Mouse (Mus musculus): ENCODE measurements around the gene C8g. TPM values are rescaled to one million over a fixed set of nuclear protein-coding genes. Genes with fewer than 3 reads are reported as not detected.

C8g gene
- polyA plus RNA-seq, 1 experiment from 2014 or later: 6.3 TPM

- Histone ChIP-seq H3K4me3 (no peak overlapping the region), H3K27me3 (ENCODE audit: poor library complexity, severe bottlenecking) (no peaks in the 10 kb centered on the region), H3K4me1 (no peaks in the 10 kb centered on the region), H3K36me3 (replicated peaks) (peaks cover 98% of the 10 kb centered on the region), H3K9me3 (no peaks in the 10 kb centered on the region), H3K27ac (no peak overlapping the region)
- WGBS: 95% methylated on average over 9 of the region's 9 CpGs
- DNase-seq (ENCODE audit: extremely low spot score, low spot score): no peak
Measured at GRCm38 (mm10) chr2:25526510-25527302, 25.2 kb upstream of the C8g start.

DNA sequence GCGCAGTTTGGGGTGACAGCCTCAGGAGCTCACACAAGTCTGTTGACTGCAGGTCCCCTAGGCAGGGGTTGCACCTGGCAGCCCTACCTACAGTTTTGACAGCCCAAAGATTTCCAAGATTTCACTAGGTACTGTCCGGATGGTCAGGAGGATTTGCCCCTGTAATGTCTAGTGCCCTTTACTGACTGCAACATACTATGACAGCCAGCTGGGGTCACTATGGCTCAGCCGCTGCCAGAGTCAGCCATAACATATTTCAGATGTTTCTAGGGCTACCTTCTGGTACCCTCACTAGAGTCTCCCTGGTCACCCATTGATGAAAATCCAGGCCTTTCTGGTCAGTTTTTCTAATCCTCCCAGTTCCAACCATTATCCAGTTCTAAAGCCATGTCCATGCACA, 8.4 kb upstream of the C8g start:
- Histone ChIP-seq H3K4me3 (no peak overlapping the region), H3K36me3 (replicated peaks) (peaks cover 12% of the 10 kb centered on the region), H3K27me3 (ENCODE audit: poor library complexity, severe bottlenecking) (no peaks in the 10 kb centered on the region), H3K9me3 (no peaks in the 10 kb centered on the region), H3K4me1 (no peaks in the 10 kb centered on the region), H3K27ac (no peak overlapping the region)
- DNase-seq (ENCODE audit: extremely low spot score, low spot score): no peak
- WGBS: 75% methylated on average over 3 of the region's 3 CpGs

DNA sequence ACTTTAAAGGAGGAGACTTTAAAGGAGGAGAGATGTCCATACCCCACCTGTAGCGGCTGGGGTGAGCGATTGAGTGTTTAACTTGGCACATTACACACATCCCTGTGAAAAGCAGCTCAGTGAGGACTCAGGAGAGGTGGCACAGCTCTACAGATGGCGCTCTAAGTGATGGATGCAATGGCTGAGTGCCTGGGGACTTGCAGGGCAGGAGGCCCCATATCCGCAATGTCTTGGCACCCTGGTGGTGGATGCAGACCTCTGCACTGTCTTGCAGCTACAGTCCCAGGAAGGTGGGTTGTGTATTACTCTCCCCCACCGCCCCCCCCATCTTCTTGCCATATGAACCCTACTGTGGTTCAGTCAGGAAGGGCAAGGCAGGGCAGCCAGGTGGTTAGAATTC, 5.4 kb upstream of the C8g start:
- no peak overlapping the region for H3K4me3 ChIP-seq
- no peaks in the 10 kb centered on the region for H3K27me3 ChIP-seq (ENCODE audit: poor library complexity, severe bottlenecking)

DNA sequence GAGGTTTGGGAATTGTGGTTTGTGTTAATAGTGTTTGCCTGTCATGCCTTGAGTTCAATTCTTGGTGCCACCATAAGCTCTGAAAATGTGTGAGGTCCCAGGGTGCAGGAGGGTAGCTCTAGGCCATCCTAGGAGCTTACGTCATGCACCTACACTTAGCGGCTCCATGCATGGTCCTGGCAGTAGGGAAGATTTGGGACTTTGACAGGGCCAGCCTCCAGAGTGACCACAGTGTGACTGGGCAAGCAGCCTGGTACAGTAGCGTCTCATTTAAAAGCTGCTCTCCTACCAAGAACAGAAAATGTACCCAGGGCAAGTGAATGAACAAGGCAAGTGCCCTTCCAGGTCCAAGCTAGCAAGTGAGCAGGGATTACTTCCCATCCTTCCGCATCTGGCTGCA, 4.3 kb upstream of the C8g start:
- H3K4me3 ChIP-seq: no peak overlapping the region
- H3K4me1 ChIP-seq: peaks cover 14% of the 10 kb centered on the region
- DNase-seq (ENCODE audit: extremely low spot score, low spot score): no peak
- H3K27ac ChIP-seq: no peak overlapping the region
- no peaks in the 10 kb centered on the region for H3K27me3 ChIP-seq (ENCODE audit: poor library complexity, severe bottlenecking)
- H3K36me3 ChIP-seq (replicated peaks): peaks cover 35% of the 10 kb centered on the region
- 97% methylated on average over 4 of the region's 4 CpGs for WGBS
- H3K9me3 ChIP-seq: no peaks in the 10 kb centered on the region

More for the DNA sequence above, 5.4 kb upstream of the C8g start:
- Histone ChIP-seq H3K9me3 (no peaks in the 10 kb centered on the region), H3K36me3 (replicated peaks) (peaks cover 35% of the 10 kb centered on the region), H3K4me1 (peaks cover 4% of the 10 kb centered on the region), H3K27ac (no peak overlapping the region)
- DNase-seq (ENCODE audit: extremely low spot score, low spot score): no peak
- WGBS: 31% methylated on average over 5 of the region's 5 CpGs

GRCm38 (mm10) chr2:25505000-25505399, 3.5 kb upstream of the C8g start:
- no peak overlapping the region for H3K27ac ChIP-seq
- no peaks in the 10 kb centered on the region for H3K9me3 ChIP-seq
- peaks cover 35% of the 10 kb centered on the region for H3K36me3 ChIP-seq (replicated peaks)
- H3K4me3 ChIP-seq: no peak overlapping the region
- no peaks in the 10 kb centered on the region for H3K27me3 ChIP-seq (ENCODE audit: poor library complexity, severe bottlenecking)
- peaks cover 18% of the 10 kb centered on the region for H3K4me1 ChIP-seq
- DNase-seq (ENCODE audit: extremely low spot score, low spot score): no peak
- WGBS: 83% methylated on average over 1 of the region's 1 CpGs

DNA sequence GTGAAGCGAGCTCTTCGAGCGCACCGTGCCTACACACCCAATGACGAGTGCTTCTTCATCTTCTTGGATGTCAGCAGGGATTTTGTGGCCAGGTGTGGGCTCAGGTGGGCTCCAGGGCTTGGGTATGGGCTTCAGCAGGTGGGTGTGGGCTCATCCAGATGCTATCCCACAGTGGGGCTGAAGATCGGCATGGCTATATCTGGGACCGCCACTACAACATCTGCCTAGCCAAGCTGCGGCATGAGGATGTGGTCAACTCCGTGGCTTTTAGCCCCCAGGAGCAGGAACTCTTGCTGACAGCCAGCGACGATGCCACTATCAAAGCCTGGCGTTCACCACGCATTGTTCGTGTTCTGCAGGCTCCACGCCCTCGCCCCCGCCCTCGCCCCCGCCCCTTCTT, 3.0 kb upstream of the C8g start:
- Histone ChIP-seq H3K9me3 (no peaks in the 10 kb centered on the region), H3K4me1 (peaks cover 23% of the 10 kb centered on the region), H3K27ac (no peak overlapping the region), H3K4me3 (no peak overlapping the region), H3K27me3 (ENCODE audit: poor library complexity, severe bottlenecking) (no peaks in the 10 kb centered on the region), H3K36me3 (replicated peaks) (peaks cover 35% of the 10 kb centered on the region)
- no peak for DNase-seq (ENCODE audit: extremely low spot score, low spot score)
- 96% methylated on average over 19 of the region's 19 CpGs for WGBS

DNA sequence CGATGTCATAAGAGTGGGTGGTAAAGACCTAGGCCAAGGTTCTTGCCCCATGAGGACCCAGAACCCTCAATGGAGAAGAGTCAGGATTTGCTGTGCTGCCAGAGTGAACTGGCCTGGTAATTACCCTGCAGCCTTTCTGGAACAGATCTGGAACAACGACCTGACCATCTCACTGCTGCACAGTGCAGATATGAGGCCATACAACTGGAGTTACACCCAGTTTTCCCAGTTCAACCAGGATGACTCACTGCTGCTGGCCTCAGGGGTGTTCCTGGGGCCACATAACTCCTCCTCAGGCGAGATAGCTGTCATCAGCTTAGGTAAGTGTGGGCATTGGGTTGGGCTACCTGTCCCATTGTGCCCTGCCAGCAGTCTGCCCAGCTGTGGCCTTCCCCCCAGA, 1.2 kb upstream of the C8g start:
- 87% methylated on average over 3 of the region's 3 CpGs for WGBS
- Histone ChIP-seq H3K4me3 (no peak overlapping the region), H3K27ac (no peak overlapping the region), H3K9me3 (no peaks in the 10 kb centered on the region), H3K4me1 (peaks cover 31% of the 10 kb centered on the region), H3K27me3 (ENCODE audit: poor library complexity, severe bottlenecking) (no peaks in the 10 kb centered on the region), H3K36me3 (replicated peaks) (peaks cover 35% of the 10 kb centered on the region)
- no peak for DNase-seq (ENCODE audit: extremely low spot score, low spot score)

DNA sequence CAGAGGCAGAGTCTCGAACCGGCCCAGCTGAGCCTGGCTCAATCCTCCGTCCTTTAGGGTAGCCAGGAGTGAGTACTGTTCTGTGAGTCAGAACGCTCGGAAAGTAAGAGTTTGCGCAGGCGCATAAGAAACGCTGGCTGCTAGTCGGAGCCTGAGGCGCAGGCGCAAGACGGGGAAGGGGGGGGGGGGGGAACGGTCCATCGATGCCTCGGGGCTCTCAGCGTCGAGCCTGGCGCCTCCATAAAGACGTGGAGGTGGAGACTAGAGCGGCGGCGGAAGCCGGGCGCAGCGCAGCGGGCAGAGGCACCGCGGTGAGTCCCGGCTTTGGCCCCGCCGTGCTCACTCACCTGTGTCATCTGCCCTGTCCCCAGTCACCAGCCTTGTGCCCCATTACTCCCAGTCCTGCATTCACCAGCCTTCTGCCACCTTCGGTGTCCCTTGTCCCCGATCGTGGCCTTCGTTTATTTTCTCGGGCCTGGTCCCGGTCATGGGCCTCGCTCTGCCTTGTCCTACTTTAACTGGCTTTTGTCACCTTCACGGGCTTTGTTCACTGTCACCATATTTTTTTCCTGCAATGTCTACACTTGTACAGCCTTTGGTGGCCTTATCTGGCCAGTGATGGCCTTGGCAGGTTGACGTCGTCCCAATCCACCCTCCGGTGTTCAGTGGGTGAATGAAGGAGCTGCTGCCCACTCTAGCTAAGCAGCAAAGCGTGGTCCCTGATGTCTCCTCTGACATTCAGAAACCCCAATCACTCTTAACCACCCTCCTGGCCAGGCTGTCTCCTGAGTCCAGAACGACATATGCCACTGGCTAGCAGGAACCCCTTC, 728 bp downstream of the C8g start, which contains the start of gene Fbxw5:
TSS of gene Fbxw5 (plus strand) at position 175 of the 830 bp plus-strand sequence.
- H3K27me3 ChIP-seq (ENCODE audit: poor library complexity, severe bottlenecking): no peaks in the 10 kb centered on the region
- no peaks in the 10 kb centered on the region for H3K9me3 ChIP-seq
- peak within 1 kb of the TSS; percentile 94 for H3K4me3 ChIP-seq
- WGBS: 1% methylated on average over 44 of the region's 44 CpGs
- peaks cover 35% of the 10 kb centered on the region for H3K4me1 ChIP-seq
- peaks cover 32% of the 10 kb centered on the region for H3K36me3 ChIP-seq (replicated peaks)
- peak within 1 kb of the TSS; percentile 94 for H3K27ac ChIP-seq
- peak; percentile 95 for DNase-seq (ENCODE audit: extremely low spot score, low spot score)

- WGBS: 74% methylated on average over 6 of the region's 6 CpGs
- peaks cover 35% of the 10 kb centered on the region for H3K4me1 ChIP-seq
- H3K9me3 ChIP-seq: no peaks in the 10 kb centered on the region
- H3K27me3 ChIP-seq (ENCODE audit: poor library complexity, severe bottlenecking): no peaks in the 10 kb centered on the region
- DNase-seq (ENCODE audit: extremely low spot score, low spot score): no peak
- peak overlapping the region; percentile 94 for H3K27ac ChIP-seq
- H3K4me3 ChIP-seq: peak overlapping the region; percentile 94
- peaks cover 25% of the 10 kb centered on the region for H3K36me3 ChIP-seq (replicated peaks)
Measured at GRCm38 (mm10) chr2:25500071-25500575, 1.4 kb downstream of the C8g start.

DNA sequence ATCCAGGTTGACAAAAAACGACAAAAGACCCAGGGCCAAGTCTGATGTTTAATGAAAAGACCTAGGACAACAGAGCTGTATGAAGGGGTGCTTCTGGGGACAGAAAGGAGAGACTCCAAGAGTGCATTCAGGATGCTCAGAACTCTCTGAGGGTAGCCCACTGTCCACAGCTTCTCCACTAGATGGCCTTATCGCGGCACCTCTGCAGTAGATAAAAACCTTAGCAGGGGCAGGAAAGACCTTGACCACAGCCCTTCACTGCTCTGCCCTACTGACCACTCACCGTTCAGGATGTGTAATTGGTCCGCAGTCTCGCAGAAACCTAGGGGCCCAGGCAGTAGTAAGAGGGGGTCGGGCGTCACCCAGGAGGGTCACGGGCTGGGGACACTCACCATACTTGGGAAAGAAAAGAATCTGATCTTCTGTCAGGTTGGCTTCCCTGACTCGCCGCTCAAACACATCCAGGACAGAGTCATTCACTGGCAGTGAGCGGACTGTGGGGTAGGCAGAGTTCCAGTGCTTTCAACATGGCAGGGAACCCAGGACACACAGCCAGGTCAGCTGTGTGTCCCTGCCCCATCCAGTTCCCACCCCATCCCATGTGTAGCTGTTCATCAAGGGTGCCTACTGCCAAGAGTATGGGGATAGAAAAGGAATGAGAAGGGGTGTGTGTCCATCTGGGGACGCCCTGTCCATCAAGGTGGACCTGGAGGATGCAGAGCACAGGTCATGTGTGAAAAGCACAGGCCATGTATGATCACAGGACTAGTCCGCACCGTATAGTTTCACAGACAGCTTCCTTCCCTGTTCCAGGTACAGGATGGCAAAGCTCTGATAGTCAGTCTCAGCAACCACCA, 2.7 kb downstream of the C8g start:
- H3K9me3 ChIP-seq: no peaks in the 10 kb centered on the region
- 80% methylated on average over 15 of the region's 15 CpGs for WGBS
- no peaks in the 10 kb centered on the region for H3K27me3 ChIP-seq (ENCODE audit: poor library complexity, severe bottlenecking)
- peaks cover 35% of the 10 kb centered on the region for H3K4me1 ChIP-seq
- no peak for DNase-seq (ENCODE audit: extremely low spot score, low spot score)
- 0 out of 2 replicates have a peak overlapping the region, but pooled peaks have one; percentile 48 for H3K27ac ChIP-seq
- H3K36me3 ChIP-seq (replicated peaks): peaks cover 13% of the 10 kb centered on the region
- no peak overlapping the region for H3K4me3 ChIP-seq

GRCm38 (mm10) chr2:25497846-25498575, 3.5 kb downstream of the C8g start:
- peak overlapping the region; percentile 48 for H3K27ac ChIP-seq
- H3K27me3 ChIP-seq (ENCODE audit: poor library complexity, severe bottlenecking): no peaks in the 10 kb centered on the region
- H3K4me3 ChIP-seq: no peak overlapping the region; the same call in 1 of the 2 replicates
- H3K36me3 ChIP-seq (replicated peaks): peaks cover 4% of the 10 kb centered on the region
- H3K4me1 ChIP-seq: peaks cover 35% of the 10 kb centered on the region
- no peak for DNase-seq (ENCODE audit: extremely low spot score, low spot score)
- no peaks in the 10 kb centered on the region for H3K9me3 ChIP-seq
- 65% methylated on average over 6 of the region's 6 CpGs for WGBS

DNA sequence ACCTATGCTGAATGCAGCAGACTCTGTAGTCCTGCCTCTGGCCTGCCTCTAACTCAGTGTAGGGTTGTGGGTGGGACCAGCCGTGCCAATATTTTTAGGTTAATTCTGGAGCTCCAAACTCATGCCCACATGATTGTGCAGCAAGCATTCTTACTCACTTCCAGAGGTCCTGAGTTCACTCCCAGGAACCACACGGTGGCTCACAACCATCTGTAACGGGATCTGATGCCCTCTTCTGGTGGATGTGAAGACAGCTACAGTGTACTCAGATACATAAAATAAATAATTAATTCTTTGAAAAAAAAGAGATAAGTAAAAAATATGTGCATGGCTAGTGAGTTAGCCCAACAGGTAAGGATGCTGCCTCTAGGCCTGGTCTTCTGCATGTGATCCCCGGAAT, 5.1 kb downstream of the C8g start:
- DNase-seq (ENCODE audit: extremely low spot score, low spot score): peak; percentile 27
- no peaks in the 10 kb centered on the region for H3K9me3 ChIP-seq
- no peaks in the 10 kb centered on the region for H3K36me3 ChIP-seq (replicated peaks)
- no peak overlapping the region for H3K4me3 ChIP-seq
- no peak overlapping the region for H3K27ac ChIP-seq
- no peaks in the 10 kb centered on the region for H3K27me3 ChIP-seq (ENCODE audit: poor library complexity, severe bottlenecking)
- WGBS: 43% methylated on average over 4 of the region's 4 CpGs
- H3K4me1 ChIP-seq: peaks cover 26% of the 10 kb centered on the region
